ENCODE assay signal across 8 mouse cellular contexts in genomic region chr16:23984183-23984582, GRCm38 (mm10). TPM values are rescaled to one million over a fixed set of nuclear protein-coding genes. Genes with fewer than 3 reads are reported as not detected.
DNase-seq lines count a peak whose midpoint lies in the region; TF ChIP-seq lines count a peak whose summit lies in the region.

No protein-coding gene starts in this region.

- TF ChIP-seq CTCF in left cerebral cortex, adult 2 months (IDR thresholded peaks at IDR 0.05), result peak; percentile 91

- H3K36me3 ChIP-seq in macrophage (ENCODE audit: inconsistent target), result no peaks in the 10 kb centered on the region

- peak; percentile 90 to 98 for DNase-seq in adrenal gland, adult (ENCODE audit: inconsistent age in 2 of 2, low spot score in 1 of 2)
- peak; percentile 97 for DNase-seq in embryo, embryonic 10 days (ENCODE audit: low spot score)
- peak; percentile 92 for DNase-seq in gastrocnemius, postnatal 14 days
- DNase-seq in induced T-regulatory cell, adult 2 months (ENCODE audit: low read depth), result peak; percentile 92
- DNase-seq in left cerebral cortex, adult 2 months (ENCODE audit: extremely low spot score in 1 of 2, low spot score in 2 of 2), result peak; percentile 85 to 92
- peak; percentile 92 for DNase-seq in retina, postnatal 1 day
- DNase-seq in thymus, postnatal 4 days, result peak; percentile 93

- peak overlapping the region; percentile 8 for H3K27ac ChIP-seq in left cerebral cortex, adult 2 months
- peak overlapping the region; percentile 84 for H3K27ac ChIP-seq in macrophage

- intact Hi-C loops in gastrocnemius, postnatal 14 days (cut with DNase I; ENCODE audit: low total_unique reads), result loop anchor here (5.0 kb wide), 2 partner anchors 1078 to 1278 kb away; no protein-coding TSS in a partner anchor
- intact Hi-C loops in left cerebral cortex, adult 2 months (cut with DNase I), result loop anchor here (1.0 to 5.0 kb wide), 4 partner anchors 978 to 1978 kb away; no protein-coding TSS in a partner anchor

- peak overlapping the region; percentile 44 for H3K4me3 ChIP-seq in left cerebral cortex, adult 2 months
- peak overlapping the region; percentile 83 for H3K4me3 ChIP-seq in macrophage (ENCODE audit: inconsistent target)

- H3K79me2 ChIP-seq in macrophage (ENCODE audit: inconsistent target), result peaks cover 71% of the 10 kb centered on the region

- under 1% methylated on average over 22 of the region's 22 CpGs for WGBS in macrophage (ENCODE audit: missing documents)

RNA-seq across cellular contexts. Expression of gene Gm37419, which starts 4.1 kb away (rescaled TPM):
- not detected for total RNA-seq in gastrocnemius, postnatal 14 days (2021)
- not detected for total RNA-seq in left cerebral cortex, adult 2 months (2021)
- total RNA-seq in macrophage (2018; cell fraction: chromatin; rRNA removed), result not detected
- total RNA-seq in macrophage (2018; cell fraction: cytosol; rRNA removed), result not detected
- total RNA-seq in macrophage (2018; cell fraction: nucleus; rRNA removed), result not detected
- polyA plus RNA-seq in macrophage (2018), result not detected in 3 replicates

RNA-seq across cellular contexts. Expression of gene Bcl6, which starts 4.5 kb away (rescaled TPM):
- total RNA-seq in gastrocnemius, postnatal 14 days (2021), result 10 to 100 TPM; 26.0 to 49.8 TPM
- total RNA-seq in left cerebral cortex, adult 2 months (2021), result 10 to 100 TPM; 30.8 to 36.8 TPM
- 100 to 1,000 TPM in 6 of 26 experiments, 10 to 100 TPM in 20; 33.1 to 151 (median 74.7) TPM for total RNA-seq in macrophage (2018; cell fraction: chromatin; rRNA removed)
- 10 to 100 TPM; 21.2 to 66.1 (median 30.9) TPM for total RNA-seq in macrophage (2018; cell fraction: cytosol; rRNA removed)
- 100 to 1,000 TPM in 8 of 26 experiments, 10 to 100 TPM in 18; 32.3 to 131 (median 80.4) TPM for total RNA-seq in macrophage (2018; cell fraction: nucleus; rRNA removed)
- 17.7 to 34.4 TPM (median 23.6 TPM) in 3 replicates for polyA plus RNA-seq in macrophage (2018)

RNA-seq across cellular contexts. Expression of gene Rtp2, which starts 52.0 kb away (rescaled TPM):
- total RNA-seq in gastrocnemius, postnatal 14 days (2021), result not detected
- total RNA-seq in left cerebral cortex, adult 2 months (2021), result not detected
- total RNA-seq in macrophage (2018; cell fraction: chromatin; rRNA removed), result not detected
- total RNA-seq in macrophage (2018; cell fraction: cytosol; rRNA removed), result not detected
- total RNA-seq in macrophage (2018; cell fraction: nucleus; rRNA removed), result not detected
- not detected in 3 replicates for polyA plus RNA-seq in macrophage (2018)

Comparison
In these comparisons a context has a peak if more than half of its experiments do, and no peak if none do; other contexts are left out.
1. Peak in every context shown above with its lines: DNase-seq, H3K4me3 ChIP-seq and H3K27ac ChIP-seq.